Mouse (Mus musculus) heart, embryonic 12.5 days (tissue): ENCODE data around the gene Sinhcaf. TPM values are rescaled to one million over a fixed set of nuclear protein-coding genes. Genes with fewer than 3 reads are reported as not detected.

Source experiments
- polyA plus RNA-seq: library from polyadenylated mRNA; unstranded; fragments of >200 nt; fragmentation: Nextera tagmentation; extraction: Ambion mirVana; gene quantifications from 2 replicates; pipeline ENCODE4 v1.2.1, GENCODE M21; 2016

The Sinhcaf gene
- polyA plus RNA-seq, 1 experiment from 2014 or later = 95.6 TPM

Other genes starting within 250 kb of the Sinhcaf start
- gene Ipo8, start 115.0 kb downstream of the Sinhcaf start, polyA plus RNA-seq = 21.2 and 22.4 TPM in 2 replicates
- gene Caprin2, start 50.2 kb downstream of the Sinhcaf start, polyA plus RNA-seq = 18.0 and 18.3 TPM in 2 replicates
- gene Dennd5b, start 155.2 kb upstream of the Sinhcaf start, polyA plus RNA-seq = 10.3 and 10.9 TPM in 2 replicates
- gene Gm10203, start 183.7 kb upstream of the Sinhcaf start, polyA plus RNA-seq = not detected in 2 replicates
- 15.6 and 17.4 TPM in 2 replicates for gene Etfbkmt, start 193.4 kb upstream of the Sinhcaf start, polyA plus RNA-seq
- 21.2 and 27.4 TPM in 2 replicates for gene Amn1, start 242.2 kb upstream of the Sinhcaf start, polyA plus RNA-seq